Mouse (Mus musculus): ENCODE data around the gene Alk. TPM values are rescaled to one million over a fixed set of nuclear protein-coding genes. Genes with fewer than 3 reads are reported as not detected.

The Alk gene
- total and polyA plus RNA-seq, 2 experiments: not detected

GRCm38 (mm10) chr17:72242036-72242435, 362.4 kb downstream of the Alk start:
- WGBS: 48% methylated on average over 4 of the region's 4 CpGs
- Histone ChIP-seq H3K9ac (ENCODE audit: low read depth, low read length) (no peak overlapping the region), H3K79me2 (ENCODE audit: control insufficient read depth, insufficient read depth, low read length) (no peaks in the 10 kb centered on the region), H3K4me1 (ENCODE audit: control insufficient read depth, insufficient read depth, low read length) (no peaks in the 10 kb centered on the region), H3K36me3 (ENCODE audit: control insufficient read depth, insufficient read depth, low read length) (no peaks in the 10 kb centered on the region), H3K27ac (replicated peaks; ENCODE audit: insufficient read depth, low read depth, low read length) (no peak overlapping the region), H3K4me3 (ENCODE audit: insufficient read depth, low read depth, low read length) (no peak overlapping the region), H3K27me3 (ENCODE audit: control insufficient read depth, insufficient read depth, low read length) (no peaks in the 10 kb centered on the region)
- DNase-seq (ENCODE audit: extremely low read depth, low read depth, low spot score): peak; percentile 0
- no peak for TF ChIP-seq POLR2A (IDR thresholded peaks at IDR 0.05; ENCODE audit: extremely low read depth, insufficient read depth, low read length)
- peak; percentile 85 for TF ChIP-seq CTCF (IDR thresholded peaks at IDR 0.05; ENCODE audit: low read depth, low read length)

DNA sequence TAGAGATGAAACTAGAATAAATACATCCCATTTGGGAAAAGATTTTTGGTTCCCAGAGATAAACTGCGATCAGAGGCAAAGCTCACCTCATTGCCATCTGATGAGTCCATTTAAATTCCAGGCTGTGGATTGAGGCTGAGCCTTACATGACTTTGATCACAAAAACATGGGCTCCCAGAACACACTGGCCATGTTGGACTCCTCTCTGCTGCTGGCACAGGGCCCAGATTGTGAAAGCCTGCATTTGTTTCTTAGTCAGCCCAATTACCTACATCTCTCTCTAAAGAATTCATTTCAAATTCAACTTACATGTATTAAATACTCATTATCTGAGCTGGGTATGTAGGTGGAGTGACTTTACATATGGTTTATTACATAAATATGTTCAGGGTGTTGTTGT, 367.1 kb downstream of the Alk start:
- H3K4me1 ChIP-seq (ENCODE audit: control insufficient read depth, insufficient read depth, low read length): no peaks in the 10 kb centered on the region
- no peak for DNase-seq (ENCODE audit: extremely low read depth, low read depth, low spot score)
- TF ChIP-seq CTCF (IDR thresholded peaks at IDR 0.05; ENCODE audit: low read depth, low read length): no peak
- H3K9ac ChIP-seq (ENCODE audit: low read depth, low read length): no peak overlapping the region
- WGBS: 95% methylated on average over 1 of the region's 1 CpGs
- H3K79me2 ChIP-seq (ENCODE audit: control insufficient read depth, insufficient read depth, low read length): no peaks in the 10 kb centered on the region
- H3K27ac ChIP-seq (replicated peaks; ENCODE audit: insufficient read depth, low read depth, low read length): no peak overlapping the region
- H3K4me3 ChIP-seq (ENCODE audit: insufficient read depth, low read depth, low read length): no peak overlapping the region
- no peaks in the 10 kb centered on the region for H3K27me3 ChIP-seq (ENCODE audit: control insufficient read depth, insufficient read depth, low read length)
- H3K36me3 ChIP-seq (ENCODE audit: control insufficient read depth, insufficient read depth, low read length): no peaks in the 10 kb centered on the region

GRCm38 (mm10) chr17:72230891-72231290, 373.5 kb downstream of the Alk start:
- Histone ChIP-seq H3K36me3 (ENCODE audit: control insufficient read depth, insufficient read depth, low read length) (no peaks in the 10 kb centered on the region), H3K27ac (replicated peaks; ENCODE audit: insufficient read depth, low read depth, low read length) (no peak overlapping the region), H3K9ac (ENCODE audit: low read depth, low read length) (no peak overlapping the region), H3K79me2 (ENCODE audit: control insufficient read depth, insufficient read depth, low read length) (no peaks in the 10 kb centered on the region), H3K27me3 (ENCODE audit: control insufficient read depth, insufficient read depth, low read length) (no peaks in the 10 kb centered on the region), H3K4me3 (ENCODE audit: insufficient read depth, low read depth, low read length) (no peak overlapping the region), H3K4me1 (ENCODE audit: control insufficient read depth, insufficient read depth, low read length) (no peaks in the 10 kb centered on the region)
- 87% methylated on average over 7 of the region's 7 CpGs for WGBS
- DNase-seq (ENCODE audit: extremely low read depth, low read depth, low spot score): no peak
- TF ChIP-seq POLR2A (IDR thresholded peaks at IDR 0.05; ENCODE audit: extremely low read depth, insufficient read depth, low read length) (no peak), CTCF (IDR thresholded peaks at IDR 0.05; ENCODE audit: low read depth, low read length) (no peak)

GRCm38 (mm10) chr17:72218816-72219215, 385.6 kb downstream of the Alk start:
- no peak for DNase-seq (ENCODE audit: extremely low read depth, low read depth, low spot score)
- no peak overlapping the region for H3K27ac ChIP-seq (replicated peaks; ENCODE audit: insufficient read depth, low read depth, low read length)
- no peaks in the 10 kb centered on the region for H3K79me2 ChIP-seq (ENCODE audit: control insufficient read depth, insufficient read depth, low read length)
- no peaks in the 10 kb centered on the region for H3K36me3 ChIP-seq (ENCODE audit: control insufficient read depth, insufficient read depth, low read length)
- no peak overlapping the region for H3K4me3 ChIP-seq (ENCODE audit: insufficient read depth, low read depth, low read length)
- H3K4me1 ChIP-seq (ENCODE audit: control insufficient read depth, insufficient read depth, low read length): no peaks in the 10 kb centered on the region
- no peak for TF ChIP-seq CTCF (IDR thresholded peaks at IDR 0.05; ENCODE audit: low read depth, low read length)
- no peak for TF ChIP-seq POLR2A (IDR thresholded peaks at IDR 0.05; ENCODE audit: extremely low read depth, insufficient read depth, low read length)
- no peak overlapping the region for H3K9ac ChIP-seq (ENCODE audit: low read depth, low read length)
- no peaks in the 10 kb centered on the region for H3K27me3 ChIP-seq (ENCODE audit: control insufficient read depth, insufficient read depth, low read length)
- 79% methylated on average over 3 of the region's 3 CpGs for WGBS

- Histone ChIP-seq H3K4me1 (ENCODE audit: control insufficient read depth, insufficient read depth, low read length) (no peaks in the 10 kb centered on the region), H3K9ac (ENCODE audit: low read depth, low read length) (no peak overlapping the region), H3K27ac (replicated peaks; ENCODE audit: insufficient read depth, low read depth, low read length) (no peak overlapping the region), H3K79me2 (ENCODE audit: control insufficient read depth, insufficient read depth, low read length) (no peaks in the 10 kb centered on the region), H3K4me3 (ENCODE audit: insufficient read depth, low read depth, low read length) (no peak overlapping the region), H3K27me3 (ENCODE audit: control insufficient read depth, insufficient read depth, low read length) (no peaks in the 10 kb centered on the region), H3K36me3 (ENCODE audit: control insufficient read depth, insufficient read depth, low read length) (no peaks in the 10 kb centered on the region)
- 87% methylated on average over 6 of the region's 6 CpGs for WGBS
- TF ChIP-seq CTCF (IDR thresholded peaks at IDR 0.05; ENCODE audit: low read depth, low read length) (no peak), POLR2A (IDR thresholded peaks at IDR 0.05; ENCODE audit: extremely low read depth, insufficient read depth, low read length) (no peak)
- no peak for DNase-seq (ENCODE audit: extremely low read depth, low read depth, low spot score)
Measured at GRCm38 (mm10) chr17:72197576-72197975, 406.9 kb downstream of the Alk start.

GRCm38 (mm10) chr17:72194976-72195650, 409.3 kb downstream of the Alk start:
- Histone ChIP-seq H3K4me1 (ENCODE audit: control insufficient read depth, insufficient read depth, low read length) (no peaks in the 10 kb centered on the region), H3K27me3 (ENCODE audit: control insufficient read depth, insufficient read depth, low read length) (no peaks in the 10 kb centered on the region), H3K79me2 (ENCODE audit: control insufficient read depth, insufficient read depth, low read length) (no peaks in the 10 kb centered on the region), H3K9ac (ENCODE audit: low read depth, low read length) (no peak overlapping the region), H3K36me3 (ENCODE audit: control insufficient read depth, insufficient read depth, low read length) (no peaks in the 10 kb centered on the region), H3K27ac (replicated peaks; ENCODE audit: insufficient read depth, low read depth, low read length) (no peak overlapping the region), H3K4me3 (ENCODE audit: insufficient read depth, low read depth, low read length) (no peak overlapping the region)
- no peak for TF ChIP-seq POLR2A (IDR thresholded peaks at IDR 0.05; ENCODE audit: extremely low read depth, insufficient read depth, low read length)
- no peak for TF ChIP-seq CTCF (IDR thresholded peaks at IDR 0.05; ENCODE audit: low read depth, low read length)
- DNase-seq (ENCODE audit: extremely low read depth, low read depth, low spot score): no peak
- 40% methylated on average over 12 of the region's 12 CpGs for WGBS
